Mouse (Mus musculus): Measurements from ENCODE around the gene Unc119b.

GRCm38 (mm10) chr5:115147388-115147787 is 12.6 kb upstream of the Unc119b start:
- no peak for TF ChIP-seq EP300 (IDR thresholded peaks at IDR 0.05; ENCODE audit: low read depth)
- TF ChIP-seq CTCF (IDR thresholded peaks at IDR 0.05; ENCODE audit: low read depth) = no peak

Data from liver, postnatal 0 days (tissue).